8 mouse cellular contexts compared by ENCODE assay signal in genomic region chr2:104591141-104591540, GRCm38 (mm10). TPM values are rescaled to one million over a fixed set of nuclear protein-coding genes. Genes with fewer than 3 reads are reported as not detected.
A peak's percentile ranks its signal among the peaks of the same experiment; 100 is the strongest.
DNase-seq lines count a peak whose midpoint lies in the region; ATAC-seq lines count a peak whose summit lies in the region.

No protein-coding gene starts in this region.

- no peaks in the 10 kb centered on the region for H3K27me3 ChIP-seq in heart, embryonic 15.5 days
- H3K27me3 ChIP-seq in forebrain, embryonic 16.5 days (replicated peaks; ENCODE audit: control insufficient read depth, insufficient read depth, low read length): no peaks in the 10 kb centered on the region
- H3K27me3 ChIP-seq in midbrain, embryonic 11.5 days (ENCODE audit: control insufficient read depth, insufficient read depth, low read length): no peaks in the 10 kb centered on the region

- peak overlapping the region; percentile 91 for H3K9ac ChIP-seq in heart, embryonic 15.5 days
- H3K9ac ChIP-seq in forebrain, embryonic 16.5 days (replicated peaks; ENCODE audit: low read depth, low read length): peak overlapping the region; percentile 76
- peak overlapping the region; percentile 95 for H3K9ac ChIP-seq in midbrain, embryonic 11.5 days (ENCODE audit: low read length)

- ATAC-seq in heart, embryonic 15.5 days (replicated peaks; ENCODE audit: insufficient number of reproducible peaks, insufficient read depth, low FRiP score, low read depth): no peak
- no peak for ATAC-seq in forebrain, embryonic 16.5 days
- no peak for ATAC-seq in midbrain, embryonic 11.5 days (ENCODE audit: low FRiP score)

- H3K36me3 ChIP-seq in heart, embryonic 15.5 days: no peaks in the 10 kb centered on the region
- H3K36me3 ChIP-seq in forebrain, embryonic 16.5 days (ENCODE audit: control insufficient read depth, insufficient read depth): no peaks in the 10 kb centered on the region
- no peaks in the 10 kb centered on the region for H3K36me3 ChIP-seq in midbrain, embryonic 11.5 days (ENCODE audit: control insufficient read depth, insufficient read depth, low read length)

- H3K4me3 ChIP-seq in heart, embryonic 15.5 days: peak overlapping the region; percentile 84
- H3K4me3 ChIP-seq in forebrain, embryonic 16.5 days (replicated peaks; ENCODE audit: low read length): peak overlapping the region; percentile 64
- H3K4me3 ChIP-seq in midbrain, embryonic 11.5 days (ENCODE audit: low read depth, low read length): peak overlapping the region; percentile 88

- H3K4me2 ChIP-seq in heart, embryonic 15.5 days: peak overlapping the region; percentile 70
- H3K4me2 ChIP-seq in forebrain, embryonic 16.5 days (ENCODE audit: low read length): peak overlapping the region; percentile 87
- H3K4me2 ChIP-seq in midbrain, embryonic 11.5 days: peak overlapping the region; percentile 61

- H3K27ac ChIP-seq in heart, embryonic 15.5 days: peak overlapping the region; percentile 90
- H3K27ac ChIP-seq in forebrain, embryonic 16.5 days (ENCODE audit: low read length): peak overlapping the region; percentile 82
- peak overlapping the region; percentile 84; the same call in 1 of the 2 replicates for H3K27ac ChIP-seq in midbrain, embryonic 11.5 days (ENCODE audit: low read depth, low read length)

- no peak for DNase-seq in heart, adult 9 months (ENCODE audit: low spot score in 2 of 2)
- peak; percentile 35 for DNase-seq in MN1 (ENCODE audit: low spot score)
- DNase-seq in midbrain, embryonic 11.5 days (ENCODE audit: low spot score, missing footprints): no peak
- no peak for DNase-seq in right cerebral cortex, postnatal 4 days
- DNase-seq in gastrocnemius, postnatal 10 days: no peak
- DNase-seq in urinary bladder, adult 2 months (ENCODE audit: low spot score): no peak

- no peaks in the 10 kb centered on the region for H3K9me3 ChIP-seq in heart, embryonic 15.5 days (replicated peaks)
- no peaks in the 10 kb centered on the region for H3K9me3 ChIP-seq in forebrain, embryonic 16.5 days (ENCODE audit: control insufficient read depth, low read length)
- H3K9me3 ChIP-seq in midbrain, embryonic 11.5 days (ENCODE audit: control insufficient read depth, low read length): no peaks in the 10 kb centered on the region

- peaks cover 24% of the 10 kb centered on the region for H3K4me1 ChIP-seq in heart, embryonic 15.5 days (replicated peaks)
- H3K4me1 ChIP-seq in forebrain, embryonic 16.5 days (replicated peaks; ENCODE audit: control insufficient read depth, insufficient read depth, low read length): peaks cover 30% of the 10 kb centered on the region
- peaks cover 12% of the 10 kb centered on the region; the same call in 1 of the 2 replicates for H3K4me1 ChIP-seq in midbrain, embryonic 11.5 days (ENCODE audit: control insufficient read depth, insufficient read depth, low read length)

- under 1% methylated on average over 6 of the region's 6 CpGs for WGBS in heart, embryonic 15.5 days
- WGBS in forebrain, embryonic 16.5 days: 0% methylated on average over 6 of the region's 6 CpGs
- 3% methylated on average over 6 of the region's 6 CpGs for WGBS in midbrain, embryonic 11.5 days

RNA-seq across cellular contexts. Expression of gene Cstf3, which starts 0.8 kb away (rescaled TPM):
- polyA plus RNA-seq in heart, embryonic 15.5 days (2015; fragmentation: Nextera tagmentation; extraction: Ambion mirVana): 49.1 and 51.7 TPM in 2 replicates
- 104 and 114 TPM in 2 replicates for polyA plus RNA-seq in forebrain, embryonic 16.5 days (2015; fragmentation: Nextera tagmentation; extraction: Ambion mirVana)
- polyA plus RNA-seq in midbrain, embryonic 11.5 days (2014; fragmentation: Nextera tagmentation; extraction: Ambion mirVana): 94.8 and 106 TPM in 2 replicates
- 10 to 100 TPM; 12.4 to 17.0 TPM for total RNA-seq in gastrocnemius, postnatal 10 days (2021)
- polyA plus RNA-seq in urinary bladder, adult 2 months (2012; rRNA removed): 28.6 and 36.1 TPM in 2 replicates
